Mouse (Mus musculus) MEL (cell line): ENCODE measurements around the gene Men1. TPM values are rescaled to one million over a fixed set of nuclear protein-coding genes. Genes with fewer than 3 reads are reported as not detected.

Experiments used
- DNase-seq: peaks from one replicate; pipeline ENCODE4 v3.0.0; 2011; ENCODE audit warnings: low read depth, low spot score
- H3K27ac ChIP-seq: 2 replicates; pipeline ENCODE4 v1.5.1; 2012; ENCODE audit warnings: low read depth, mild to moderate bottlenecking, control low read depth, low read length, moderate library complexity; ENCODE audit not compliant: control insufficient read depth
- H3K27me3 ChIP-seq, 2 experiments: fragments of 150-350 bp in 1 of 2; sonication (generic) in 1 of 2; 2 replicates each; pipeline ENCODE4 v1.6.1; 2012; ENCODE audit warnings: low read length in 2 of 2, mild to moderate bottlenecking in 2 of 2, improper control_type of control experiment in 1 of 2, moderate library complexity in 1 of 2; ENCODE audit not compliant: insufficient read depth in 2 of 2, control insufficient read depth in 1 of 2
- H3K36me3 ChIP-seq, 2 experiments: 2 replicates each; pipeline ENCODE4 v1.6.1; 2012 to 2014; ENCODE audit warnings: low read length in 2 of 2, improper control_type of control experiment in 1 of 2, inconsistent platforms in 1 of 2, mild to moderate bottlenecking in 1 of 2; ENCODE audit not compliant: insufficient read depth in 2 of 2, control insufficient read depth in 1 of 2
- H3K4me1 ChIP-seq, 2 experiments: fragments of 150-350 bp in 1 of 2; sonication (generic) in 1 of 2; 2 replicates each; pipeline ENCODE4 v1.6.1; 2012; ENCODE audit warnings: low read length in 2 of 2, improper control_type of control experiment in 1 of 2, mild to moderate bottlenecking in 1 of 2; ENCODE audit not compliant: insufficient read depth in 2 of 2, control insufficient read depth in 1 of 2
- H3K4me3 ChIP-seq, 2 experiments: fragments of 150-350 bp in 1 of 2; sonication (generic) in 1 of 2; 2 replicates each; pipeline ENCODE4 v1.5.1; 2012; ENCODE audit warnings: low read depth in 2 of 2, low read length in 2 of 2, mild to moderate bottlenecking in 2 of 2, moderate library complexity in 2 of 2, control low read depth in 1 of 2, improper control_type of control experiment in 1 of 2; ENCODE audit not compliant: control insufficient read depth in 1 of 2, insufficient read depth in 1 of 2
- H3K79me2 ChIP-seq: 2 replicates; pipeline ENCODE4 v1.6.1; 2012; ENCODE audit warnings: mild to moderate bottlenecking, low read length, moderate library complexity; ENCODE audit not compliant: control insufficient read depth, poor library complexity, insufficient read depth
- H3K9ac ChIP-seq: 2 replicates; pipeline ENCODE4 v1.6.1; 2012; ENCODE audit warnings: low read depth, mild to moderate bottlenecking, control low read depth, low read length, moderate library complexity; ENCODE audit not compliant: control insufficient read depth, poor library complexity, severe bottlenecking
- H3K9me3 ChIP-seq: fragments of 150-350 bp; sonication (generic); replicated peaks from 2 replicates; pipeline ENCODE4 v1.6.1; 2012; ENCODE audit warnings: mild to moderate bottlenecking, low read length, improper control_type of control experiment, moderate library complexity; ENCODE audit not compliant: insufficient read depth
- CTCF ChIP-seq, 3 experiments: IDR thresholded peaks in 2 of 3; conservative IDR thresholded peaks in 1 of 3; 2 replicates each; pipeline ENCODE4 v1.5.1; 2011 to 2012; ENCODE audit warnings: low read length in 3 of 3, low read depth in 2 of 3, mild to moderate bottlenecking in 2 of 3, improper control_type of control experiment in 1 of 3, inconsistent platforms in 1 of 3, mixed read lengths in 1 of 3, moderate library complexity in 1 of 3; ENCODE audit not compliant: control insufficient read depth in 1 of 3, insufficient read depth in 1 of 3, poor library complexity in 1 of 3, severe bottlenecking in 1 of 3
- E2F4 ChIP-seq: IDR thresholded peaks from 2 replicates; pipeline ENCODE4 v1.6.1; 2011; ENCODE audit warnings: low read depth, low read length, improper control_type of control experiment, borderline replicate concordance
- EP300 ChIP-seq, 2 experiments: IDR thresholded peaks; 2 replicates each; pipeline ENCODE4 v1.6.1; 2011; ENCODE audit warnings: improper control_type of control experiment in 2 of 2, low read length in 2 of 2, low read depth in 1 of 2, mild to moderate bottlenecking in 1 of 2
- GABPA ChIP-seq: IDR thresholded peaks from 2 replicates; pipeline ENCODE4 v1.6.1; 2012; ENCODE audit warnings: low read depth, mild to moderate bottlenecking, inconsistent platforms, low read length, improper control_type of control experiment, moderate library complexity
- KAT2A ChIP-seq: conservative IDR thresholded peaks from 2 replicates; pipeline ENCODE4 v1.6.1; 2012; ENCODE audit warnings: low read depth, low read length, improper control_type of control experiment, inconsistent platforms
- NELFE ChIP-seq: IDR thresholded peaks from 2 replicates; pipeline ENCODE4 v1.6.1; 2011; ENCODE audit warnings: low read depth, low read length, improper control_type of control experiment
- POLR2A ChIP-seq, 2 experiments: IDR thresholded peaks; 2 replicates each; pipeline ENCODE4 v1.6.1; 2011 to 2012; ENCODE audit warnings: low read length in 2 of 2, mild to moderate bottlenecking in 2 of 2, control low read depth in 1 of 2, improper control_type of control experiment in 1 of 2, low read depth in 1 of 2, moderate library complexity in 1 of 2; ENCODE audit not compliant: control insufficient read depth in 1 of 2, insufficient read depth in 1 of 2, poor library complexity in 1 of 2
- POLR2AphosphoS2 ChIP-seq: IDR thresholded peaks from 2 replicates; pipeline ENCODE4 v1.6.1; 2011; ENCODE audit warnings: low read length, improper control_type of control experiment
- POLR2AphosphoS5 ChIP-seq: IDR thresholded peaks from 2 replicates; pipeline ENCODE4 v1.6.1; 2012; ENCODE audit warnings: low read depth, borderline replicate concordance, mild to moderate bottlenecking, inconsistent platforms, low read length, moderate library complexity, mixed read lengths
- RCOR1 ChIP-seq: IDR thresholded peaks from 2 replicates; pipeline ENCODE4 v1.6.1; 2012; ENCODE audit warnings: low read depth, mild to moderate bottlenecking, inconsistent platforms, low read length, improper control_type of control experiment
- USF2 ChIP-seq, 2 experiments: IDR thresholded peaks; 2 replicates each; pipeline ENCODE4 v1.6.1; 2011 to 2012; ENCODE audit warnings: improper control_type of control experiment in 2 of 2, low read length in 2 of 2, borderline replicate concordance in 1 of 2, inconsistent platforms in 1 of 2, low read depth in 1 of 2, mild to moderate bottlenecking in 1 of 2; ENCODE audit not compliant: insufficient read depth in 1 of 2
- ZC3H11A ChIP-seq: IDR thresholded peaks from 2 replicates; pipeline ENCODE4 v1.6.1; 2012; ENCODE audit warnings: low read depth, mild to moderate bottlenecking, inconsistent platforms, low read length, improper control_type of control experiment
- ZMIZ1 ChIP-seq: IDR thresholded peaks from 2 replicates; pipeline ENCODE4 v1.6.1; 2012; ENCODE audit warnings: low read depth, mild to moderate bottlenecking, inconsistent platforms, low read length, improper control_type of control experiment, moderate library complexity
- polyA plus RNA-seq, 2 experiments: library from polyadenylated mRNA; stranded (reverse) in 1 of 2; unstranded in 1 of 2; fragments of >175 nt in 1 of 2; fragments of >200 nt in 1 of 2; gene quantifications; 2 replicates each; pipeline versions ENCODE4 v1.2.1 to v1.2.4; 2012; ENCODE audit warnings: low replicate concordance in 2 of 2, low read depth in 1 of 2; ENCODE audit not compliant: insufficient read length in 2 of 2, insufficient read depth in 1 of 2, missing spikeins in 1 of 2
- total RNA-seq: library from RNA; depleted of rRNA; stranded (reverse); fragments of 300-350 nt; gene quantifications from 2 replicates; pipeline ENCODE4 v1.2.3, GENCODE M21; 2012

The Men1 gene
- total and polyA plus RNA-seq, 3 experiments = 39.4 to 132 TPM; not detected in 1

DNA sequence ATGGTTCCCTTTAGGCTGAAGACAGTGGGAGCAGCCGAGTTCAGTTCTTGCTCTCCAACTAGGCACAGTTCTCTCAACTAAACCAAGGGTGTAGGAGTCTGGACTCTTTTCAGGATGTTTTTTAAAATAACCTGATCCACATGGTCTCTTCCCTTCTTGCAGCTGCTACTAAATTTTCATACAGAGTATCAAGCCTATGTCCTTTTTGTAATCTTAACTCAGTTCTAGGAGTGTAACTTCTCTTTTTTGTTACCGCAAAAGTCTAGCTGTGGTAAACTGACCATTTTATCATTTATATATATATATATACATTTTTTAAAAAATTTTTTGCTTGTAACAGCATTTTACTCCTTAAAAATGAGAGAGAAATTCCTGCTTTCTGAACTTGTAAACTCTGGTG is 35.4 kb downstream of the Men1 start (continued):
- TF ChIP-seq POLR2AphosphoS2 = no peak
- TF ChIP-seq, all 39 proteins: peak for 6

DNA sequence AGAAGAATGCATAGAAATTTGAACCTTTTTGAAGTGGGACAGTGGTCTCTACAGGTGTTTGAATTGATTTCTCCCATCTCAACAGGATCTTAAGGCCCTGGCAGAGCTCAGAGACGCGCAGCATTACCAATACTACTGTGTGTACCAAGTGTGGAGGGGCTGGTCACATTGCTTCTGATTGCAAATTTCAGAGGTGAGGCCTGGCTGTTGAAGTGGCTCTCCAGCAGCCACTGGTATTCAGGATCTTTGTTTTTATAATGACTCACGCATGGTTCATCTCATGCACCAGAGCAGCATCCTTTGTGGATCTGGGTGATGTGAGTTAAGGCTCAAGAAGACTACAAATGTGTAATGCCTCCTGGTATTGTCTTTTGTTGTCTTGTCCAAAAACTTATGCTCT is 37.7 kb downstream of the Men1 start:
- H3K27ac ChIP-seq = no peak overlapping the region

DNA sequence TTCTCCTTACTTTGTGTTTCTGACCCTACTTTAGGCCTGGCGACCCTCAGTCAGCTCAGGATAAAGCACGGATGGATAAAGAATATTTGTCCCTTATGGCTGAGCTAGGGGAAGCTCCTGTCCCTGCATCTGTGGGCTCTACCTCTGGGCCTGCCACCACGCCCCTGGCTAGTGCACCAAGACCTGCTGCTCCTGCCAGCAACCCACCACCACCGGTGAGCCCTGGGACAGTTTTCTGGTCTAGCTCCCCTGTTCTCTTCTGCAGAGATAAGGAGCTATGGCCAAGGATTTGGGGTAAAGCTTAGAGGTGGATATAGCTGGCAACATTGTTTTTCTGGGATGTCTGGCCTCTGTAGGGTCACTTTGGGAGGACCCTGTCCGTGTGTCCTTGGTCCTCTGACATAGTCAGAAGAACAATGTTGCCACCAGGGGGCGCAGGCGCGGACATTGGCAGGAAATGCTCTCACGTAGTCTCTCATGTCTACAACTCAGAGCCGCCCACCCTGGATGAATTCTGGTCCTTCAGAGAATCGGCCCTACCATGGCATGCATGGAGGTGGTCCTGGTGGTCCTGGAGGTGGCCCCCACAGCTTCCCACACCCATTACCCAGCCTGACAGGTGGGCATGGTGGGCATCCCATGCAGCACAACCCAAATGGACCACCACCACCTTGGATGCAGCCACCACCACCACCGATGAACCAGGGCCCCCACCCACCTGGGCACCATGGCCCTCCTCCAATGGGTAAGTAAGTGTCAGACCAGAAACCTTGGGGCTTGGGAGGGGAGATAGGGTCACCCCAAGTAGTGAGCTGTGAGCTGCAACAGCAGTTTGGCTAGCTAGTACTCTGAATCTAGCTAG is 39.0 kb downstream of the Men1 start:
- H3K9ac ChIP-seq = no peak overlapping the region
- TF ChIP-seq USF2 (IDR thresholded peaks at IDR 0.05; ENCODE audit: borderline replicate concordance in 1 of 2, insufficient read depth in 1 of 2, low read depth in 1 of 2, low read length in 2 of 2) = no peak
- no peak for TF ChIP-seq POLR2AphosphoS2
- no peak for TF ChIP-seq E2F4
- TF ChIP-seq EP300 (IDR thresholded peaks at IDR 0.05; ENCODE audit: low read depth in 1 of 2, low read length in 2 of 2) = no peak
- peak; percentile 63 to 90 (median 79) for TF ChIP-seq CTCF (IDR thresholded peaks at IDR 0.05 in 2 of 3, conservative IDR thresholded peaks at IDR 0.05 in 1 of 3; ENCODE audit: control insufficient read depth in 1 of 3, insufficient read depth in 1 of 3, low read depth in 2 of 3, low read length in 3 of 3, poor library complexity in 1 of 3, severe bottlenecking in 1 of 3)
- TF ChIP-seq POLR2AphosphoS5 = no peak
- peak; percentile 74 for DNase-seq
- H3K4me3 ChIP-seq = no peak overlapping the region
- no peak overlapping the region for H3K27ac ChIP-seq
- H3K9me3 ChIP-seq = no peaks in the 10 kb centered on the region
- H3K4me1 ChIP-seq = peaks cover 13 to 15% of the 10 kb centered on the region in 2 experiments
- H3K27me3 ChIP-seq = no peaks in the 10 kb centered on the region
- H3K36me3 ChIP-seq = peaks cover 30 to 44% of the 10 kb centered on the region in 2 experiments
- H3K79me2 ChIP-seq = peaks cover 10% of the 10 kb centered on the region

More for the DNA sequence above, 37.7 kb downstream of the Men1 start:
- no peak for TF ChIP-seq GABPA
- no peak for TF ChIP-seq POLR2A (IDR thresholded peaks at IDR 0.05; ENCODE audit: control insufficient read depth in 1 of 2, insufficient read depth in 1 of 2, low read depth in 1 of 2, low read length in 2 of 2, poor library complexity in 1 of 2)
- TF ChIP-seq RCOR1 = no peak
- TF ChIP-seq KAT2A = no peak
- no peak for TF ChIP-seq NELFE
- no peak for TF ChIP-seq ZMIZ1
- TF ChIP-seq USF2 (IDR thresholded peaks at IDR 0.05; ENCODE audit: borderline replicate concordance in 1 of 2, insufficient read depth in 1 of 2, low read depth in 1 of 2, low read length in 2 of 2) = no peak
- TF ChIP-seq ZC3H11A = no peak
- no peak overlapping the region for H3K9ac ChIP-seq
- H3K4me3 ChIP-seq = no peak overlapping the region
- peaks cover 15 to 20% of the 10 kb centered on the region in 2 experiments for H3K4me1 ChIP-seq
- peaks cover 43 to 53% of the 10 kb centered on the region in 2 experiments for H3K36me3 ChIP-seq
- peaks cover 17% of the 10 kb centered on the region for H3K79me2 ChIP-seq
- no peaks in the 10 kb centered on the region for H3K27me3 ChIP-seq
- H3K9me3 ChIP-seq = no peaks in the 10 kb centered on the region
- DNase-seq = no peak
